Mouse (Mus musculus) midbrain, embryonic 13.5 days (tissue): Measurements from ENCODE around the gene Ccdc78. TPM values are rescaled to one million over a fixed set of nuclear protein-coding genes. Genes with fewer than 3 reads are reported as not detected.

Experiments
- ATAC-seq: fragments of 200-750 bp; cut with Nextera tagmentation; 2 replicates; pipeline ENCODE4 v1.8.0; 2017; ENCODE audit warnings: mild to moderate bottlenecking, moderate TSS enrichment, moderate library complexity
- H3K27ac ChIP-seq: fragments of 300-500 bp; sonication (generic); 2 replicates; pipeline ENCODE4 v1.5.1; 2015; ENCODE audit warnings: inconsistent platforms, mild to moderate bottlenecking, moderate library complexity
- H3K27me3 ChIP-seq: fragments of 300-500 bp; sonication (generic); 2 replicates; pipeline ENCODE4 v1.6.1; 2015; ENCODE audit warnings: mild to moderate bottlenecking, inconsistent platforms
- H3K36me3 ChIP-seq: fragments of 300-500 bp; sonication (generic); 2 replicates; pipeline ENCODE4 v1.6.1; 2015; ENCODE audit warnings: mild to moderate bottlenecking, inconsistent platforms
- H3K4me1 ChIP-seq: fragments of 300-500 bp; sonication (generic); replicated peaks from 2 replicates; pipeline ENCODE4 v1.6.1; 2015; ENCODE audit warnings: inconsistent platforms
- H3K4me2 ChIP-seq: fragments of 300-500 bp; sonication (generic); replicated peaks from 2 replicates; pipeline ENCODE4 v1.6.1; 2015; ENCODE audit warnings: moderate library complexity, mild to moderate bottlenecking, inconsistent platforms
- H3K4me3 ChIP-seq: fragments of 300-500 bp; sonication (generic); replicated peaks from 2 replicates; pipeline ENCODE4 v1.5.1; 2015; ENCODE audit warnings: mild to moderate bottlenecking, inconsistent platforms
- H3K9ac ChIP-seq: fragments of 300-500 bp; sonication (generic); replicated peaks from 2 replicates; pipeline ENCODE4 v1.6.1; 2015; ENCODE audit warnings: mild to moderate bottlenecking, inconsistent platforms
- H3K9me3 ChIP-seq: fragments of 300-500 bp; sonication (generic); 2 replicates; pipeline ENCODE4 v1.6.1; 2016; ENCODE audit warnings: mild to moderate bottlenecking, inconsistent platforms
- WGBS: fragments of 180-500 bp; shearing (Covaris S2); methylation state at CpG from one replicate; pipeline ENCODE4 v1.1.7; 2015; 5-methylcytosine and 5-hydroxymethylcytosine counted together
- polyA plus RNA-seq: library from polyadenylated mRNA; unstranded; fragments of >200 nt; fragmentation: Nextera tagmentation; extraction: Ambion mirVana; gene quantifications from 2 replicates; pipeline ENCODE4 v1.2.1, GENCODE M21; 2015

Gene Ccdc78
- polyA plus RNA-seq, 1 experiment from 2014 or later, result 0.42 TPM

- WGBS, result 76% methylated on average over 17 of the region's 17 CpGs
These were observed 38.2 kb downstream of the Ccdc78 start for GRCm38 (mm10) chr17:25824362-25825142.

GRCm38 (mm10) chr17:25825311-25825710 lies 38.9 kb downstream of the Ccdc78 start:
- Histone ChIP-seq H3K9me3 (no peaks in the 10 kb centered on the region), H3K27ac (no peak overlapping the region), H3K9ac (peak overlapping the region; percentile 49), H3K4me2 (peak overlapping the region; percentile 99), H3K27me3 (peaks cover 4% of the 10 kb centered on the region), H3K4me1 (peaks cover 64% of the 10 kb centered on the region), H3K4me3 (no peak overlapping the region), H3K36me3 (peaks cover 39% of the 10 kb centered on the region)
- no peak for ATAC-seq
- WGBS, result 93% methylated on average over 6 of the region's 6 CpGs

More at GRCm38 (mm10) chr17:25824362-25825142, 38.2 kb downstream of the Ccdc78 start:
- H3K4me1 ChIP-seq, result peaks cover 56% of the 10 kb centered on the region
- peaks cover 12% of the 10 kb centered on the region for H3K27me3 ChIP-seq
- peak overlapping the region; percentile 66 for H3K4me3 ChIP-seq
- no peaks in the 10 kb centered on the region for H3K9me3 ChIP-seq
- ATAC-seq, result no peak
- H3K9ac ChIP-seq, result peak overlapping the region; percentile 83
- no peak overlapping the region for H3K27ac ChIP-seq
- peaks cover 39% of the 10 kb centered on the region for H3K36me3 ChIP-seq
- H3K4me2 ChIP-seq, result peak overlapping the region; percentile 99

GRCm38 (mm10) chr17:25825984-25826570 lies 39.7 kb downstream of the Ccdc78 start:
- 95% methylated on average over 27 of the region's 27 CpGs for whole genome bisulfite sequencing
- H3K9ac ChIP-seq, result no peak overlapping the region
- H3K9me3 ChIP-seq, result no peaks in the 10 kb centered on the region
- H3K27me3 ChIP-seq, result no peaks in the 10 kb centered on the region
- H3K36me3 ChIP-seq, result peaks cover 45% of the 10 kb centered on the region
- peaks cover 72% of the 10 kb centered on the region for H3K4me1 ChIP-seq
- H3K4me2 ChIP-seq, result 0 out of 2 replicates have a peak overlapping the region, but pooled peaks have one; percentile 3
- H3K4me3 ChIP-seq, result no peak overlapping the region
- no peak overlapping the region for H3K27ac ChIP-seq
- no peak for ATAC-seq

- Histone ChIP-seq H3K36me3 (peaks cover 51% of the 10 kb centered on the region), H3K9ac (no peak overlapping the region; the same call in 1 of the 2 replicates), H3K4me1 (peaks cover 81% of the 10 kb centered on the region), H3K4me2 (no peak overlapping the region), H3K27ac (no peak overlapping the region), H3K4me3 (no peak overlapping the region), H3K27me3 (no peaks in the 10 kb centered on the region), H3K9me3 (no peaks in the 10 kb centered on the region)
- ATAC-seq, result no peak
- 95% methylated on average over 13 of the region's 13 CpGs for WGBS
These were observed 40.6 kb downstream of the Ccdc78 start for GRCm38 (mm10) chr17:25827011-25827410.

- H3K4me1 ChIP-seq, result peaks cover 82% of the 10 kb centered on the region
- H3K9me3 ChIP-seq, result no peaks in the 10 kb centered on the region
- peak overlapping the region; percentile 53; the same call in 1 of the 2 replicates for H3K4me3 ChIP-seq
- peaks cover 51% of the 10 kb centered on the region for H3K36me3 ChIP-seq
- H3K4me2 ChIP-seq, result peak overlapping the region; percentile 95; the same call in 1 of the 2 replicates
- H3K27me3 ChIP-seq, result no peaks in the 10 kb centered on the region
- 92% methylated on average over 22 of the region's 22 CpGs for WGBS
- H3K9ac ChIP-seq, result no peak overlapping the region; the same call in none of the 2 replicates
- ATAC-seq, result no peak
- no peak overlapping the region for H3K27ac ChIP-seq
These were observed 41.3 kb downstream of the Ccdc78 start for GRCm38 (mm10) chr17:25827546-25828222.

- Histone ChIP-seq H3K9me3 (no peaks in the 10 kb centered on the region), H3K9ac (peak overlapping the region; percentile 81), H3K36me3 (peaks cover 51% of the 10 kb centered on the region), H3K4me3 (peak overlapping the region; percentile 53), H3K27ac (peak overlapping the region; percentile 92), H3K4me1 (peaks cover 79% of the 10 kb centered on the region), H3K27me3 (no peaks in the 10 kb centered on the region), H3K4me2 (peak overlapping the region; percentile 95)
- ATAC-seq, result no peak
- 87% methylated on average over 8 of the region's 8 CpGs for WGBS
These were observed 41.8 kb downstream of the Ccdc78 start for GRCm38 (mm10) chr17:25828223-25828594.

GRCm38 (mm10) chr17:25828712-25829557 lies 42.6 kb downstream of the Ccdc78 start, which contains the start of gene Jmjd8:
Gene Jmjd8, plus strand, starts transcription at chr17:25828867.
- no peaks in the 10 kb centered on the region for H3K9me3 ChIP-seq
- H3K36me3 ChIP-seq, result peaks cover 51% of the 10 kb centered on the region
- peak within 1 kb of the TSS; percentile 81 for H3K9ac ChIP-seq
- H3K4me2 ChIP-seq, result peak within 1 kb of the TSS; percentile 95
- WGBS, result under 1% methylated on average over 32 of the region's 32 CpGs
- H3K4me3 ChIP-seq, result peak within 1 kb of the TSS; percentile 53
- H3K27me3 ChIP-seq, result no peaks in the 10 kb centered on the region
- peak; percentile 58 for ATAC-seq
- peaks cover 82% of the 10 kb centered on the region for H3K4me1 ChIP-seq
- peak within 1 kb of the TSS; percentile 92 for H3K27ac ChIP-seq

GRCm38 (mm10) chr17:25829558-25830017 lies 43.2 kb downstream of the Ccdc78 start:
- no peak for ATAC-seq
- H3K4me1 ChIP-seq, result peaks cover 82% of the 10 kb centered on the region
- H3K36me3 ChIP-seq, result peaks cover 51% of the 10 kb centered on the region
- H3K4me3 ChIP-seq, result peak overlapping the region; percentile 53
- peak overlapping the region; percentile 95 for H3K4me2 ChIP-seq
- H3K27me3 ChIP-seq, result no peaks in the 10 kb centered on the region
- WGBS, result 47% methylated on average over 8 of the region's 8 CpGs
- H3K9me3 ChIP-seq, result no peaks in the 10 kb centered on the region
- peak overlapping the region; percentile 92 for H3K27ac ChIP-seq
- H3K9ac ChIP-seq, result peak overlapping the region; percentile 81

GRCm38 (mm10) chr17:25830200-25830753 lies 43.9 kb downstream of the Ccdc78 start:
- Histone ChIP-seq H3K4me2 (peak overlapping the region; percentile 98), H3K4me3 (peak overlapping the region; percentile 53), H3K27ac (no peak overlapping the region), H3K36me3 (peaks cover 58% of the 10 kb centered on the region), H3K27me3 (no peaks in the 10 kb centered on the region), H3K9me3 (no peaks in the 10 kb centered on the region), H3K9ac (no peak overlapping the region), H3K4me1 (peaks cover 82% of the 10 kb centered on the region)
- 88% methylated on average over 4 of the region's 4 CpGs for WGBS
- ATAC-seq, result no peak

GRCm38 (mm10) chr17:25830806-25831431 lies 44.5 kb downstream of the Ccdc78 start:
- no peak for ATAC-seq

More at GRCm38 (mm10) chr17:25830806-25831431, 44.5 kb downstream of the Ccdc78 start:
- Histone ChIP-seq H3K27me3 (no peaks in the 10 kb centered on the region), H3K4me2 (peak overlapping the region; percentile 98), H3K4me3 (peak overlapping the region; percentile 53), H3K36me3 (peaks cover 55% of the 10 kb centered on the region), H3K9ac (peak overlapping the region; percentile 91; the same call in 1 of the 2 replicates), H3K27ac (no peak overlapping the region), H3K9me3 (no peaks in the 10 kb centered on the region), H3K4me1 (peaks cover 83% of the 10 kb centered on the region)
- WGBS, result 87% methylated on average over 14 of the region's 14 CpGs
